Mouse (Mus musculus): ENCODE results near the gene Olfr288.
A peak's percentile ranks its signal among the peaks of the same experiment; 100 is the strongest.

Gene Olfr288

DNA sequence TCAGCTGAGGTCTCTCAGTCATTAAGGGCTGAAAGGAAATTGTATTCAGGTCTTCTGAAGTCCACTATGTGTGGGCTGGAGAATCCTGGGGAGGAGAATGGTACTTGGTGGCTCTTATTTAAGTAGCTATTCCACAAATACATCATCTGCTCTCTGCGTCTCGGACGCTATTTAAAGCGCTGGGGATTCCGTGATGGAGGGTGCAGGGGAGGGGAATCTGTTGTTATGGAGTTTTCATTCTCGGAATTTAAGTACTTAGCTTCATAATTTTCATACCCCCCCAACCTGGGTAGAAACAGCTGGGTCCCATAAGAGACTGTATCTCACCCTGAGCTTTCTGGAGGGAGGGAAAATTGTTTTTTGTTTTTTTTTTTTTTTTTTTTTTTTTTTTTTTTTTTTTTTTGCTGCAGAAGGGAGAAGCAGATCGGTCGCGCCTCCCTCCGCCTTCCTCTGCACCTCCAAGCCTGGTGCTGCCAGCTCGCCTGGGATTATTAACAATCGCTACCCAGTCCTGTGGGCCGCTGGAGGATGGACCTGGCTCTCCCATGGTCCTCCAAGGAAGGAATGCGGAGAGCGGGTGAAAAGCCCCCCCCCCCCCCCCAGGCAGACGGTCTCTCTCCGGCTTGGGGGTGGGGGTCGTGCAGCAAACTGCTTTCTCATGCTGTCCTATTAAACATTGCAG, 28.2 kb downstream of the Olfr288 start, which contains the start of gene Ccdc184:
Gene Ccdc184 (plus strand): TSS at position 196 of the 682 bp plus-strand sequence.
- DNase-seq (ENCODE audit: low spot score in 2 of 2): peak in 1 of 2 experiments; percentile 45

DNA sequence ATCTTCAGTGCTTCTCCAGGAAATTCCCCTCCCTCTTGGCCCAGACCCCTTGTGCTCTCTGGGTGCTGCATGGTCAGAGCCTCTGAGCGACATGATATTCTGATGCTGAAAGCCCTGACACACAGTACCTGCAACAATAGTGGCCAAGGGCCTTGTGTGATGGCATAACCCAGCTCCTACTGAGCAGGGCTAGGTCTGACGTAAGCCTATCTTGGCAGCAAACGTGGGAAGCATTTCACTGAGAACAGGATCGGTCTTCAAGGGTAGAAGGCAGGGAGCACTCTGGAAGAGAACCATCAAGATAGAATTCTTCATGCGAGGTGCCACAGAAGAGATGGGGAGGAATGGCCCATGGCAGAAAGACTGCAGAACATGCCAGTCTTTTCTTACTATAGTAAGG, 29.8 kb downstream of the Olfr288 start, which contains the start of gene Asb8:
Gene Asb8 (minus strand): TSS at position 101 of the 400 bp plus-strand sequence.
- DNase-seq (ENCODE audit: low spot score in 2 of 2): no peak

DNA sequence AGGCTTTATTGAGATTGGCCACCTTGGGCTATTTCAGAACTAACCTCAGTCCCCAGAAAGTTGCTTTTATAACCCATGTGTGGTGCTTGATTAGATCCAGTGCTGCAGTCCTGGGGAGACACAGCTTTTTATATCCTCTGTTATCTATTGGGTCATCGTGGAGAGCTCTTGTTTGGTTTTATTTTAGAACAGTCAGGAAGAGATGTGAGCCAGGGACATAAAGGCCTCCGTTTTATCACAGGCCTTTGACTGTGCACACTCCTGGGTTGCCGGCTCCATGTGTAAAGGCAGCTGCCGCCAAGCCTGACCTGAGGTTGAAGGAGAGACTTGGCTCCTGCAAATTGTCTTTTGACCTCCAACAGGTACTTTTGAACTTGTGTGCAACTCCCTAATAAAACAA, 32.8 kb downstream of the Olfr288 start:
- no peak for DNase-seq (ENCODE audit: low spot score in 2 of 2)

DNA sequence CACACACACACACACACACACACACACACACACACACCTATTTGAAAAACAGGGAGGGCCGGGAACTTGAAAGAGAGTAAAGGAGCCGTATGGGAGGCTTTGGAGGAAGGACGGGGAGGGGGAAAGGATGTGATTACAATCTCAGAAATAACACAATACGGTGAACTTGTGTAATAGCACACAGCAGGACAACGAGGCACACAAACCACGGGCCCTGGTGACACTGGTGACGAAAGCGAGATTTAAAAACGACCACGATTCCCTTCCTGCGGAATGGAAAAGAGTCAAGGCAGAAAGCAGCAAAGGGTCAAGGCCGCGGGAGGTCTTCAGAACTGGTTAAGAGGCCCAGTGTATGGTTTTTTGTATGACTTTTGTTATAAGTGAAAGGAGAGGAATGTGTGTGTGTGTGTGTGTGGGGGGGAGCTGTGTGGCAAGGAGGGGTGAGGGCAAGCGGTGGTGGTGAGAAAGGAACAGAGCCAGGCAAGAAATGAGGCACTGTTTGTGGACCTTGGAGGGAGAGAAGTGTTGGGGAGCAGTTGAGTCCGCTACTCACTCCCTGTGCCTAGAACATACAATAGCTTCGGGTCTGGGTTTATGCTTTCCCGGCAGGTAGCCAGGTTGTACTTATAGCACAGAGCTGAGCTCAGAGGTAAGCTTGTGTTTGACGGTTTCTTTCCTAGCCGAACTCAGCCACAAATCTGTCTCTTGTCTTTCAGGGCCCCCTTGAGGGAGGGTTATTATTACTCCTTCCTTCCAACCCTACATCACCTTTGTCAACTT, 34.1 kb downstream of the Olfr288 start:
- no peak for DNase-seq (ENCODE audit: low spot score in 2 of 2)

DNA sequence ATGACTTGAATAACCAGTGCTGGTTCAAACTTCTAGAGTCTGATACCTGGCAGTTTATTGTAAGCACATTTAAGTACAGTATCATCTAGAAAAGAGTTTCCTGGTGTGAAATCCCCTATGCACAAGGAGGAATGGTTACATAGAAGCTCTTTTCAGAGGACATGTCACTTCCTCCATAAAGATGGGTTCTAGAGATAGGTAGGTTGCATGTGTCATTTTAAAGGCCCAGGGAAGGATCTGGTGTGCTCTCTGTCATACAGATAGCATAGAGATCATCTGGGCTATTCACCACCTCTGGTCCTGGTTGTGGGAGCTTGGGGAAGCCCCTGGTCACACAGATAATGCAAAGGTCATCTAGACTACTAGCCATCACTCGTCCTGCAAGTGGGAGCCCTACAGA, 38.1 kb downstream of the Olfr288 start:
- no peak for DNase-seq (ENCODE audit: low spot score in 2 of 2)

DNA sequence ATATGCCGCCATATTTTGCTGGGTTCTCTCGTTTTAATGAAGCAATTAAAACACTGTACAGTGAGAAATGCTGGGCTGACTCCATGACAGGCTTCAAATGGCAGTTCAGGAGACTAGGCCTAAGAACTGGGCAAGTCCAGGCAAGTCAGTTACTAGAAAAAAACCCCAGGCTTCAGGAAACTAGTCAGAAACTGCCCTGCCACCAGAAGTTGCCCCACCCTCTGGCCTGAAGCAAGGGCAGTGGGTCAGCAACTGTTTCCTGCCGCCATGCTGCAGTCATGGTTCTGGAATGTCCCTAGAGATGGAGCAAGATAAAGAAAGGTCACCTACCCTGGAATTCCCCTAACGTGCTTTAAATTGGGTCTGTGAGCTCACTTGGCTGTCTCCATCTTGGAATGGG, 39.4 kb downstream of the Olfr288 start:
- DNase-seq (ENCODE audit: low spot score in 2 of 2): no peak

DNA sequence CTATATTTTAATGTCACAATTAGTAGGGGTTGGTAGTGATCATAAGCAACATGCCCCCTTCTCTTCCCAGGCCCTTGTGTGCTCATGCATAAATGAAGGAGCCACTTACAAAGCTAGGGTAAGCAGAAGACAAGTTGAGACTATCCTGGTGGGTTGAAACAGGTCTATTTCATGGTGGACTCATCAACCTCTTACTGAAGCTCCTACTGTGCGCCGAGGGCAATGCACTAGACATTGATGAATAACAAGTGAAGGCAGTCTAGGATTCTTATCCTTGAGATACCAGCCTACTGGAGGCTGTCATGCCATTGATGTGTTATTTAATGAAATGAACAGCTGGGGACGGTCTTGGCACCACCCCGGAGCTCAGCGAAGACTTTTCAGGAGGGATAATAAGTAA, 40.1 kb downstream of the Olfr288 start:
- no peak for DNase-seq (ENCODE audit: low spot score in 2 of 2)

DNA sequence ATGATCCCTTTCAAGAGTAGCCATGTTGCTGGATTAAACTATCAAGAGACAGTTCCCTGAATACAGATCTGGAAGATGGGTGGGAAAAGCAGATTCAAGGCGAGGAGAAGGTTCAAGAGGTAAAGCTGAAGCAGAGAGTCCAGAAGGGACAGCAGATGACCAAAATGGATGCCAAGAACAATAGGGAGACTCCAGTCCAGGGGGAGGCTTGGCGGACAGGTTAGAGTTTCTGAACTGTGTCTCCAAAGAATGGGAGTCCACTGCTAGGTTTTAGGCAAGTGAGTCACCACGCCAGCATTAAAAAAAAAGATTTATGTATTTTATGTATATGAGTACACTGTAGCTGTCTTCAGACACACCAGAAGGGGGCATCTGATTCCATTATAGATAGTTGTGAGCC, 40.7 kb downstream of the Olfr288 start:
- no peak for DNase-seq (ENCODE audit: low spot score in 2 of 2)

DNA sequence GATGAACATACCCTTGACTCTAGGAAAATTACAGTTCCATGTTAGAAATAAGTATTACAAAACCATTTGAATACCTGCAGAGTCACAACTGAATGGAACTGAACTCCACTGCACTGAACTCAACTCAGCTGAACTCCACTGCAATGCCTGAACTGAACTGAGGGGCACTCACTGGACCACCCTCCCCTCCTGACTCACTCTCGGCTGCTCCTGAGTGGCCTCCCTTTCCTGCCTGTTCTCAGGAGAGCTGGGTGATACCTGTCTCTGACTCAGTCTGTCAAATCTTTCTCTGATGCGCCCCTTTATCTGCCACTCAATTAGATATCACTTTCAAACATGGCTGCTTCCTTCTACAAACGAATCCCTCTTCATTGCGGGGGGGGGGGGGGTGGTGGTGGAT, 41.2 kb downstream of the Olfr288 start:
- no peak for DNase-seq (ENCODE audit: low spot score in 2 of 2)

DNA sequence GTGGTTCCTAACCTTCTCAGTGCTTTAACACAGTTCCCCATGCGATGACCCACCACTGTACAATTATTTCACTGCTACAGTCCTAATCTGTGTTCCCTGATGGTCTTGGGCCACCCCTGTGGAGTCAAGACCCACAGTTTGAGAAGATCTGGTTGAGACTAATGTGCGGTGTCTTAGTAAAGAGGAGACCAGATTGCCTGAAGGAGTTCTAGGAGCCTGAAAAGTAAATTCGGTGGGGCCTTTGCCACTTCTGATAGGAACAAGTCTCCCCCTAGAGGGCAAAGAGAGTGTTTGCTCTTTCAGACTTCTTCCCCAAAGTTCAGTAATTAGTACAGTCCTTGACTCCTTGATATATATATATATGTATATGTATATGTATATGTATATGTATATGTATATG, 41.7 kb downstream of the Olfr288 start:
- no peak for DNase-seq (ENCODE audit: low spot score in 2 of 2)

DNA sequence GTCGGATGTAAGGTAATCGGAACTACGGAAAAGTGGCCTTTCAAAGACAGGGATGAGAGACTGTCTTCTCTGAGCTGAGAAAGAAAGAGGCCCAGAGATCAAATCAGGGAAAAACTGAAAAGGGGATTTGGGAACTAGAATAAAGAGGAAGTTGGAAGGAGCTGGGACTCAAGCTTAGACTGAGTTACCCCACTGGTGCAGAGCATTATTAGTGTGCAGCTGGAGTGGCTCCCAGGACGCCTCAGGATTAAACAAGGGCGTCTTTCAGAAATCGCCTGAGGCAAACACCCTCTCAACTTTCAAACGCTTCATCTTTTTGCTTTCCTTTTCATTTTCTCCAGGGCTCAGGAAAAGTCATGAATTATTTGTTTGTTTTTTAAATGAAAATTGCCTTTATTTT, 42.4 kb downstream of the Olfr288 start:
- DNase-seq (ENCODE audit: low spot score in 2 of 2): no peak

DNA sequence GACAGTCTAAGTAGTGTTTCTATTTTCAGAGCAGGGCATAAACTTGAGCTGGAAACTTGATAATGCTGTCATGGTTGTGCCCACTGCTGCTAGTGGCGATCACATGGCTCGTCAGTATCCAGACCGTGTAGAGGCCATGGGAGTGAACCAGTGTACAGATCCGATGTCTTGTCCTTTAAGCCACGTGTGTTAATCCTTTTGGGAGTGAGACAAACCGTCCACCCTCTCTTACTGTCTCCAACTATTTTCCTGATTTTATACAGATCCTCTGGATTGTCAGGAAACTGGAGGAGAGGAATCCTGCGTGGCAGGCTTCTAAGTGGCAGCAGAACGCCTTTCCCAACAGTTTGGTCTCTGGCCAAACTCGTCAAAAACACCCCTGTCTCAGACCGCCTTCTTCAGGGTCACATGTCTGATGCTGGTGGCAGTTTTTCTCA, 46.2 kb downstream of the Olfr288 start:
- no peak for DNase-seq (ENCODE audit: low spot score in 2 of 2)

DNA sequence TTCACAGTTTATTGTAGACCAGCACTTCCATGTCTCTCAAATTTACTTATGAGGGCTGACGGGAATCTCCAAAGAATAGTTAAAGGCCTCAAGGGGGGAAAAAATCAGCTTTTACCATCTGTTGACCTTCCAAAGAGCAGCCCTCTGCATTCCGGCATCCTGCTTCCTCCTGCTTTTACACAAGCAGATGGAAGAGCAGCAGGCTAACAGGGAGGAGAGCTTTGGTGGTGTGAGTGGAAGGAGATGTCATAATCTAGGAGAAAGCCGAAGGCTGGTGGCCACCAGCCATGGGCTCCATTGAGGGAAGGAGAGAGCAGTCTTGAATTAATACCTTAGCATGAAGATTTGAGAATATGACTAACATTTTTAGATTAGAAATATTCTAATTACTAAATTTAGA, 47.0 kb downstream of the Olfr288 start:
- no peak for DNase-seq (ENCODE audit: low spot score in 2 of 2)

DNA sequence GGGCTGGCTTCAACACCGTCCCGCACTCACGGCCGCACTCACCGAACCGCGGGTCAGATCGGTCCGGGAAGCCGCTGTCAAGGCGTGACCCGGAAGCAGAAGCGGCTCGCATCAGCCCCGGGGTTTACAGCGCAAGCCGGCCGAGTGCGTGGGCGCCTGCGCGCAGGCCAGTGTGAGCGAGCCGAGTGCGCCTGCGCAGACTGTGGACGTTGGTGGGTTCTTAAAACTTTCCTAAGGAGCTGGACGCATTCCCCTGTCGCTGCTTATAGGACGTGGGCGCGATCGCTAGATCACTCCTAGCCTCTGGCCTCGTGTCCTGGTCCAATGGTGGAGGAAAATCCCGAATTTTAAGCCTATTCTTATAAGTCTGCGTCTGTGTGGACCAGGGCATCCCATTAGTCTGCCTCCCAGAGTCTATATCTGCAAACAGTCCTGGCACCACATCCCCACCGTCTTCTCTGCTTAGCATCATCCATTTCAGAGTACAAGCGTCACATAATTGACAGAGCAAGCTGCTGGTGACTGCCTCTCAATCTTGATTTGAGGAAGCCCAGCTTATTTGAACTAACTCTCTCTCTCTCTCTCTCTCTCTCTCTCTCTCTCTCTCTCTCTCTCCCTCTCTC, 49.7 kb downstream of the Olfr288 start:
- peak; percentile 78 to 94 for DNase-seq (ENCODE audit: low spot score in 2 of 2)

DNA sequence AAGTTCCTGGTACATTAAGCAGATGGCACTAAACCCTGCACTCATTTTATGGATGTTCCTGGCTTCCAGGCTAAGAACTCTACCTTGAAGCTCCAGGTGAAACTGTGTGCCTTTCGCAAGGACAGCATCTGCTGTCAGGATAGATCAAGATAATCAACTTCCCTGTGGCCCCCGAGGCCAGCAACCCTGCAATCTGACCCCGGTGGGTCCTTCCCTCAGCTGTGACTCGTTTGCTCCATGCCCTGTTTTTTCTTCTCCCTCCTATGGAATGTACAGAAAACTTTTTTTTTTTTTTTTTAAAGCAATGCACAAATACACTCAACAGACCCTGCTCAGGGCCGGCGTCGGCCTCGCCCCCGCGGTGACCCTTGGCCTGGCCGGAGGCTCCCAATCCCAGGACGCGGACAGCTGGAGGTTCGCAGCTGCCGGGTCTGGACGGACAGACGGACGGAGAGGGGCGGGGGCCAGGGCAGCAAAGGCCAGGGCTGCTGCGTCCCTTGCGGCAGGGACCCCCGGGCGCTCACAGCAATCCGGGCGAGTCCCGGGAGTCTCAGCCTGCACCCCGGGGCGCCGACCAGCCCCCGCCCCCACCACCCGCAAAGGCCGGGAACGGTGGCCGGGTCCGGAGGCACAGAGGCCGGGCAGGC, 50.4 kb downstream of the Olfr288 start:
- no peak for DNase-seq (ENCODE audit: low spot score in 2 of 2)

DNA sequence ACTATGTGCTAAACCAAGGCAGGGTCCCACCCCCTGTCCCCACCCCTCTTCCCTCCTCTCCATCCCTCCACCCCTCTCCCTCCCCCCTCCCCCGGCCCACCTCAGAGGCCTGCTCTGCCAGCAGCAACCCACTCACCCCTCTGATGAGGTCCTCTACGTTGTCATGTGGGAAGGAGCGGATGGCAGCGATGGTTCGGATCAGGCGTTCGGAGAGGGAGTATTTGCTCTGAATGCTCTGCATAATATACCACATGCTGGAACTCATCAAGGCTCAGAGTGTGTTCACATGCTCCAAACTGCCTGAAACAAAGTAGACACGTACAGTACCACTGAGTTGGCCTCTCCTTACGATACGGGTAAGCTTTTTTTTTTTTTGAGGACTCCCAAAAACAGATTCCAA, 52.8 kb downstream of the Olfr288 start:
- DNase-seq (ENCODE audit: low spot score in 2 of 2): no peak

DNA sequence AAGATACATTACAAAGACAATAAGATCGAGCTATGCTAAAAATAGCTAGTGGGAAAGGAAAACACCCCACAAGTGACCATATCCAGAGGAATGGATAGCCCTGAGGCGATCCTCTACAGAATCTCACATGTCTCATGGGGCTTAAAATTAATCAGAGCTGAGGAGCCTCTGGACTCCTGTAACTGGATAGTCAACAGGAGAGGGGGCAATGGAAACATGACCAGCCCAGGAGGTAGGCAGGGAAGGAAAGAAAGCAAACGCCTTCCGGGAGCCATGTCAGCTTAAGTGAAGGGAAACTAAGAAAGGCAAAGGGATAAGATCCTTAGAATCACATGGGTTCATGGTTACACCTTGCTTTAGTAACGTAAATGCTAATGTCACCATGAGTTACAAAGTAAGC, 54.5 kb downstream of the Olfr288 start:
- no peak for DNase-seq (ENCODE audit: low spot score in 2 of 2)

DNA sequence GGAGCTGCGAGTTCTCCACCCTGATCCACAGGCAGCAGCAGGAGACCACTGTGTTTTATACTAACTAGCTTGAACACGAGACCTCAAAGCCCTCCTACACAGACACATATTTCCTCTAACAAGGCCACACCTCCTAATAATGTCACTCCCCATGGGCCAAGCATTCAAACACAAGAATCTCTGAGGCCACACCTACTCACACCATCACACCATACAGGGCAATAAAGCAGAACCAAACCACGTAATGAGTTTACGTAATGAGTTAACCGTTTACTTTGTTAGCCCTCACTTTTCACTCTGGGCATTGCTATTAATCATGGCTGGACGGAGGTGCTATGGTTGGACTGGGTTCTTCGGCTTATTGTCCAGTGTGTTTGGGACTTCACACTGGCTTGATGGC, 55.6 kb downstream of the Olfr288 start:
- DNase-seq (ENCODE audit: low spot score in 2 of 2): no peak

DNA sequence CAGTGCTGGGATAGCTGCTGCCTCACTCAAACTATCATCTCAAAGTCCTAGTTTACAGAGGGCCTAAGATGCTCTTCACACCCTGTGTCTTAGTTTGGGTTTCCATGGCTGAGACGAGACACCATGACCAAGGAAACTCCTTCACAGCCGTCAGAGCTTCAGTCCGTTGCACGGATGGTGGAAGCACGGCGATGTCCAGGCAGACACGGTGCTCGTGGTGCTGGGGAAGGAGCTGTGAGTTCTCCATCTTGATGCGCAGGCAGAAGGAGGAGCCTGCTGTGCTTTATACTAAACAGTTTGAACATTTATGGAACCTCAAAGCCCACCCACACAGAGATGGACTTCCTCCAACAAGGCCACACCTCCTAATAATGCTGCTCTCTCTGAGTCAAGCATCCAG, 58.5 kb downstream of the Olfr288 start:
- DNase-seq (ENCODE audit: low spot score in 2 of 2): no peak
